Mouse (Mus musculus) ES-E14 (cell line): ENCODE data around the gene Brms1. TPM values are rescaled to one million over a fixed set of nuclear protein-coding genes. Genes with fewer than 3 reads are reported as not detected.

ENCODE experiments used
- DNase-seq: peaks from one replicate; pipeline ENCODE4 v3.0.0-alpha.2; 2013; ENCODE audit warnings: low read depth, low spot score
- H3K27ac ChIP-seq: 2 replicates; pipeline ENCODE4 v1.5.1; 2012; ENCODE audit warnings: low read depth, mild to moderate bottlenecking, low read length, moderate library complexity, mixed read lengths; ENCODE audit not compliant: poor library complexity, insufficient read depth, severe bottlenecking
- H3K36me3 ChIP-seq: 2 replicates; pipeline ENCODE4 v1.6.1; 2012; ENCODE audit warnings: mild to moderate bottlenecking, low read length, moderate library complexity, mixed read lengths; ENCODE audit not compliant: control insufficient read depth, poor library complexity, insufficient read depth, severe bottlenecking
- H3K4me1 ChIP-seq, 2 experiments: fragments of 150-350 bp in 1 of 2; sonication (generic) in 1 of 2; 2 replicates each; pipeline ENCODE4 v1.6.1; 2012; ENCODE audit warnings: low read length in 2 of 2, mild to moderate bottlenecking in 1 of 2, mixed read lengths in 1 of 2; ENCODE audit not compliant: control insufficient read depth in 2 of 2, insufficient read depth in 2 of 2, poor library complexity in 1 of 2
- H3K4me3 ChIP-seq, 2 experiments: fragments of 150-350 bp in 1 of 2; sonication (generic) in 1 of 2; 2 replicates each; pipeline ENCODE4 v1.5.1; 2012; ENCODE audit warnings: low read length in 2 of 2, low read depth in 1 of 2, mild to moderate bottlenecking in 1 of 2, mixed read lengths in 1 of 2; ENCODE audit not compliant: insufficient read depth in 1 of 2, poor library complexity in 1 of 2, severe bottlenecking in 1 of 2
- H3K9ac ChIP-seq: 2 replicates; pipeline ENCODE4 v1.6.1; 2012; ENCODE audit warnings: low read depth, mild to moderate bottlenecking, low read length, mixed read lengths; ENCODE audit not compliant: poor library complexity, insufficient read depth, severe bottlenecking
- H3K9me3 ChIP-seq: fragments of 150-350 bp; sonication (generic); 2 replicates; pipeline ENCODE4 v1.6.1; 2012; ENCODE audit warnings: low read depth, mild to moderate bottlenecking, low read length; ENCODE audit not compliant: control insufficient read depth, insufficient read depth
- CHD2 ChIP-seq: IDR thresholded peaks from 2 replicates; pipeline ENCODE4 v1.6.1; 2014; ENCODE audit warnings: mild to moderate bottlenecking, low read depth, low read length, inconsistent platforms
- HCFC1 ChIP-seq: IDR thresholded peaks from 2 replicates; pipeline ENCODE4 v1.6.1; 2012; ENCODE audit warnings: low read length, inconsistent platforms, borderline replicate concordance; ENCODE audit not compliant: insufficient read depth
- MAFK ChIP-seq: IDR thresholded peaks from 2 replicates; pipeline ENCODE4 v1.6.1; 2014; ENCODE audit warnings: mild to moderate bottlenecking, low read depth, low read length, inconsistent platforms; ENCODE audit not compliant: insufficient read depth
- ZC3H11A ChIP-seq: IDR thresholded peaks from 2 replicates; pipeline ENCODE4 v1.6.1; 2012; ENCODE audit warnings: low read depth, mild to moderate bottlenecking, inconsistent platforms, low read length, borderline replicate concordance
- ZNF384 ChIP-seq: IDR thresholded peaks from 2 replicates; pipeline ENCODE4 v1.6.1; 2012; ENCODE audit warnings: low read depth, low read length, inconsistent platforms
- in situ Hi-C, 2 experiments: fragments of 600-800 bp; cut with MboI; formaldehyde crosslinking; loops; one replicate each; pipeline ENCODE4 v1.15.1; 2025; ENCODE audit warnings: low sequenced_read_pairs in 2 of 2, inconsistent platforms in 1 of 2; ENCODE audit not compliant: unreplicated experiment in 2 of 2
- total RNA-seq: library from RNA; depleted of rRNA; stranded (reverse); fragments of 300-350 nt; gene quantifications from 2 replicates; pipeline ENCODE4 v1.2.3, GENCODE M21; 2012; rRNA removed

The Brms1 gene
- total RNA-seq, 1 experiment: 24.1 TPM

DNA sequence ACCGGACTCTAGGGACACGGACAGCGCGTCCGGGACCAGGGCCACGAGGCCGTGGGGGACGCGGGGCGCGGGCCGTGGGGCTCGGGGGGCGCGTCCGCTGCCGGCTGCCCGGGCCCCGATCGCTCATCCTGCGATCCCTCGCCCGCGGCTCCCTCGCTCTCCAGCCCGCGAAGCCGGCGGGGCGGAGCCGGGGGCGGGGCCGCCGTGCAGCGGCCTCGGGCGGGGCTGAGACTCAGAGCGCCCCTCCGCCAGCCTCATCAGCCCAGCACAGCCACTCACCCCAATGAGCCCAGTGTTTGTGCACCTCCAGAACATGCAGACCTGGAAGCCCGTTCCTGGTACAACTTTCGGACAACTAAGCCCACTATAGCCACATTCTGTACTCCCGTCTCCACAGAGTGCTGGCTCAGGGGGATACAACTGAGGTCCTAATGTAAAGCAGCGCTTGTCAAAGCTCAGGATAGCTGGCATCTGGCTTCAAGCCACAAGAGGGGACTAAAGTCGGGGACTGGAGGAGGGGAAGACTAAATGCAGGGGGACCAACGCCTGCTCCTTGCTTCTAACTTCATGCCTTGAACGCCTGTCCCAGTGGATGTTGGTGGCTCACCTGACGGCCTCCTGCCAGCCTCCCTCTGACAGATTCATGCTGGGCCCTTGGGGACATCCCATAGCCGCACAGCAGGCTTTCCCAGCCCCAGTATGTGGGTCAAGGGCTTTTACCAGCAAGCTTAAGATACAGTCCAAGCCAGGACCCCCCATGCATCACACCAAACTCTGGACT lies 57.4 kb downstream of the Brms1 start, which contains the start of gene Cnih2:
Cnih2 (minus strand) TSS at position 159 of the 781 bp plus-strand sequence.
- in situ Hi-C loops: no loop called here
- H3K9me3 ChIP-seq: no peaks in the 10 kb centered on the region
- TF ChIP-seq ZC3H11A: no peak
- no peak for TF ChIP-seq ZNF384
- TF ChIP-seq CHD2: no peak
- TF ChIP-seq MAFK: no peak
- TF ChIP-seq HCFC1: no peak
- H3K9ac ChIP-seq: peak within 1 kb of the TSS; percentile 74
- peaks cover 0 to 20% of the 10 kb centered on the region in 2 experiments; a peak in 1 of 4 replicates for H3K4me1 ChIP-seq
- no peak within 1 kb of the TSS for H3K27ac ChIP-seq
- H3K36me3 ChIP-seq: peaks cover 31% of the 10 kb centered on the region
- peak within 1 kb of the TSS; percentile 64 to 72; a peak in 3 of 4 replicates for H3K4me3 ChIP-seq
- DNase-seq: no peak

Other genes starting within 250 kb of the Brms1 start
- gene Rbm4, start 247.5 kb upstream of the Brms1 start, total RNA-seq: 122 and 134 TPM in 2 replicates
- 40.0 and 49.8 TPM in 2 replicates for gene Gm21992, start 229.7 kb upstream of the Brms1 start, total RNA-seq
- gene Rbm14, start 229.7 kb upstream of the Brms1 start, total RNA-seq: 91.7 and 99.1 TPM in 2 replicates
- gene Ccs, start 202.0 kb upstream of the Brms1 start, total RNA-seq: 49.9 and 53.0 TPM in 2 replicates
- gene Ccdc87, start 202.0 kb upstream of the Brms1 start, total RNA-seq: 0.13 and 0.16 TPM in 2 replicates
- 59.2 and 98.6 TPM in 2 replicates for gene Ctsf, start 186.2 kb upstream of the Brms1 start, total RNA-seq
- gene Actn3, start 163.4 kb upstream of the Brms1 start, total RNA-seq: 48.4 and 91.8 TPM in 2 replicates
- gene Zdhhc24, start 162.7 kb upstream of the Brms1 start, total RNA-seq: 12.4 and 15.7 TPM in 2 replicates
- gene Bbs1, start 134.7 kb upstream of the Brms1 start, total RNA-seq: 5.4 and 6.8 TPM in 2 replicates
- gene Dpp3, start 113.1 kb upstream of the Brms1 start, total RNA-seq: 126 and 143 TPM in 2 replicates
- 0.76 and 2.1 TPM in 2 replicates for gene Peli3, start 98.2 kb upstream of the Brms1 start, total RNA-seq
- 79.8 and 102 TPM in 2 replicates for gene Mrpl11, start 79.2 kb upstream of the Brms1 start, total RNA-seq
- 0.05 and 0.09 TPM in 2 replicates for gene Npas4, start 51.0 kb upstream of the Brms1 start, total RNA-seq
- gene Slc29a2, start 17.5 kb upstream of the Brms1 start, total RNA-seq: 21.0 and 33.4 TPM in 2 replicates
- 14.1 and 27.2 TPM in 2 replicates for gene B4gat1, start 2.5 kb upstream of the Brms1 start, total RNA-seq
- gene AC124502.3, start 2.5 kb upstream of the Brms1 start, total RNA-seq: 3.2 and 4.3 TPM in 2 replicates
- 9.0 and 16.5 TPM in 2 replicates for gene Rin1, start 9.1 kb downstream of the Brms1 start, total RNA-seq
- gene Cd248, start 26.7 kb downstream of the Brms1 start, total RNA-seq: 4.5 and 9.0 TPM in 2 replicates
- gene Tmem151a, start 44.2 kb downstream of the Brms1 start, total RNA-seq: 0.89 and 2.3 TPM in 2 replicates
- 84.4 and 110 TPM in 2 replicates for gene Yif1a, start 47.2 kb downstream of the Brms1 start, total RNA-seq
- gene Cnih2, start 57.2 kb downstream of the Brms1 start, total RNA-seq: 2.5 and 3.7 TPM in 2 replicates
- 78.5 and 96.9 TPM in 2 replicates for gene Rab1b, start 65.7 kb downstream of the Brms1 start, total RNA-seq
- 14.7 and 22.9 TPM in 2 replicates for gene Klc2, start 77.2 kb downstream of the Brms1 start, total RNA-seq
- 5.4 and 7.2 TPM in 2 replicates for gene Pacs1, start 231.8 kb downstream of the Brms1 start, total RNA-seq